Mouse (Mus musculus) embryo, embryonic 9.5 days (tissue): ENCODE data around the gene Slc43a3.
A peak's percentile ranks its signal among the peaks of the same experiment; 100 is the strongest.

Source experiments
- DNase-seq: peaks from one replicate; pipeline ENCODE4 v3.0.0-alpha.2; 2017; ENCODE audit errors: extremely low spot score

Slc43a3 gene

DNA sequence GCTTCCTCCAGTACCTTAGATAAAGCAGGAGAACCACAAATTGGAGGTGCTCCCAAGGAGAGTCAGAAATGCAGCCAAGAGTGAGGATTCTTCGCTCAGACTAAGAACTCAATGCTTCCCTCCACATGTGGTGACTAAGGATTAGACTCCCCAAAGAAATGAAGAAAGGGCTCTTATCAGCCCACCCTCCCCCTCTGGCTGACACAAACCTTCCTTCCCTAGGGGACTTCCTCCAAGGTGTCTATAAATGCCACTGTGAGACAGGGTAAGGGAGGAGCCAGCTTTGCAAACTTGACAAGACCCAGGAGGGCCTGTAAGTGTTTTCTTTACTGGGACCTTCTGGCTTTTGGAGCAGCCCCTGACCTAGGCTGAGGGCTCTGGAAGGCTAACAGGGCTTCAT, 43.8 kb downstream of the Slc43a3 start, which contains the start of gene Prg2:
Gene Prg2 (plus strand): TSS at position 274 of the 400 bp plus-strand sequence.
- no peak for DNase-seq

DNA sequence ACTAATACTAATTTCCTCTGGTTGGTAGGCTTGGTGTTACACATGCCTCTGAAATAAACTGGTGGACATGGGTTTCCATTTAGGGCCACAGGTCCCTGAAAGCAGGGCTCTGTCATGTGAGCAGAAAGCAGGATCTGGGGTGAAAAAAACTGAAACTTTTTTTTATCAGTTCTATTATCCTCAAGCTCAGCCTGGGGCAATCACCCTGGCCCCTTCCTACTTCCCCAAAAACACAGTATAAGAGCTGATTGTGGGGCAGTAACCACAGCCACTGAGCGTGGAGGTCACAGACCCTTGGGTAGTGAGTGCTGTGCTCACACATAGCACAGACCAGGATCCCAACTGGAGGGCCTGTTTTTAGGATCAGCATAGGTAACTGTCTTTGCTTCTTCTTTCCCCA, 51.6 kb downstream of the Slc43a3 start, which contains the start of gene Prg3:
Gene Prg3 (plus strand): TSS at position 286 of the 400 bp plus-strand sequence.
- DNase-seq, result no peak

DNA sequence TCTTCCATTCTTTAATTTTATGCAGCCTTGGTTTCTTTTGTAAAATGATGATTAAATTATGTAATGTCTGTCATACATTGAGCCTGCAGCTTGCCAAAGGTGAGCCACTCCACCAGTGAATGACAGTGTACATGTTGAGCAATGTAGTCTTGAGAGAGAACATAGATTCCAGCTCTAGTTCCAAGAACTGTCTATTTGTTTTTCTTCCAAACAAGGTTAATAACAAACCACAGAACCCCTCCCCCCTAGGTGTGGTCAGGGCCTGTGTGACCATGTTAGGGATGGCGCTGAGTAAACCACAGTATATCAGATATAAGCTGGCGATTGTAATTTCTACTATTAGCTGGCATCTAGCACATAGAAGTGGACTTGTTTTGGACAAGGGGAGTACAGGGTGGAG, 60.0 kb downstream of the Slc43a3 start:
- DNase-seq, result no peak

DNA sequence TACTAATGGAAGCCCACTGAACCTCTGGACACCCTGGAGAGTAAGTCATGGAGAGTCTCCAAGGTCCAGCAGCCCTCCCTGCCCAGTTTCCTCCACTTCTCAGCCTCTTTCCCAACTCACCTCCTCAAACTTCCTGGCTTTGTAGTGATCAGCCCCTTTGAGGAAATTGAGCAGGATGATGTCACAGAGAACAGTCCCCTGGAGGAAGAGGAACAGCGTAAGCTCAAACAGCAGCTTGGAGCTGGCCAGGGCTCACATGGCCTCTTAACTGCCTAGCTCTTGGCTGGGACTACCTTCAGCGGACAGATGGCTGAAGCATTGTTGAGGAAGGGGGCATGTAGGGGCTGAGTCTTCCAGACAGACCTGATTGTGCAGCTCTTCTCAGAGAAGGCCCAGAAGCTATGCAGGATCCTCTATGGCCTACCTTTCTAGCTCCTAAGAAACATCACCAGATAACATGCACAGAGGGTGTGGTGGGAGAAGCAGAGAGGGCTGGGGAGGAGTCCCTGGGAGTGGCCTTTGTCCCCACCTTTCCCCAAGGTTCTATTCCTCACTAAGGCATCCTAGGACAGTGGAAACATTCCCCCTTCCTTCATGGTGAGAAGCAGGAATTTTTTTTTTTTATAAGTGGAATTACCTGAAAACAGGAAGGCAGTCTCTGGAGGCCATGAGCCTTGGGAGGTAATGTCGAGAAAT, 63.3 kb downstream of the Slc43a3 start:
- no peak for DNase-seq

DNA sequence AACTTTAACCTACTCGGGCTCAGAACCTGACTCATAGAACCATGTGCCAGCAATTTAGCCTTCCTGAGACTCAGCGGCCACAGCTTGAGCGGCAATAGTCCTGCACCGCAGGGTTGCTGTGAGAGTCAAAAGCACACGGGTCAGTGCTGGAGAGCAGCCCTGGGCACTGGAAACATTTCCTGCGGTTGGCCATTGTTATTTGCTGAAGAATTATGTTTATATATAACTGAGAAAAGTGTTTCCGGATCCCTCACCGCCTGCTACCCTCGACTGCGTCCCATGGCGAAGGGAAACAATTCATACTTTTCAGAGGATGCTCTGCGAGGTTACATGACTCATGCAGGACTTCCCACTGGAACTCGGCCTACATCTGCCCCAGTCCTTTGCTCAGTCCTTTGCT, 65.1 kb downstream of the Slc43a3 start:
- no peak for DNase-seq

DNA sequence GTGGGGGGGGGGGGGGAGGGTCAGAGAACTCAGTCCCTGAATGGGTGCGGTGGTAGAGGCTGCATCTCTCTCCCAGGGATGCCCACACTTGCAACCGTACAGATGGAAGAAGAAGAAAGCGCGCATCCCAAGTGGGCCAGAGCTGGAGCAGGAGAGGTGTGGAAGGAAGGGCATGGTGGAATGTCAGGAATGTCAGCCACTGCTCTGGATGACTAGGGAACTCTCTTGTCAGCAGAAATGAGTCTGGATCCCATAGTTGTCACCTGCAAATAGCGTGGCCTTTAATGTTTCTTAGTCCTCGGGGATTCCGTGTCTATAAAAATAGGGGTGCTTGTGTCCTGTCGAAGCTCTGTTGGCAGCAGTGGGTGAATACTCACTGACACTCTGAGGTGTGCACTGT, 66.2 kb downstream of the Slc43a3 start:
- no peak for DNase-seq

DNA sequence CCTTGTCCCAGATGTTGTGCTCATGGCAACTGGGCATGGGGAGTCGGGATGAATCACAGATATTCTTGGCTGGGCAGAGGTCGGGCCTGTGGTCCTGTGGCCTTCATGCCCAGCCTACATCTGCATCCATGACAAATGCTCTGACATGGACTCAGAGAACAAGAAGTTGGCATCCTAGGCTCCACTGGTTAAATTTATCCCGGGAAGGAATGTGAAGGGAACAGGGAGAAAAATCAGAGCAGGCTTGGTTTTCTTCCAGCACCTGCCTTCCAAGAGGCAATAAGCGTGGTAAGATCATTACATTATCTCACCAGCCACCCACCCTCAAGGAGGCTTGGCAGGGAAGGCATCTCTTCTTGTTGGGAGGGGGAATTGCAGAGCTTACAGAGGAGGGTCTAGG, 68.0 kb downstream of the Slc43a3 start:
- DNase-seq, result no peak

DNA sequence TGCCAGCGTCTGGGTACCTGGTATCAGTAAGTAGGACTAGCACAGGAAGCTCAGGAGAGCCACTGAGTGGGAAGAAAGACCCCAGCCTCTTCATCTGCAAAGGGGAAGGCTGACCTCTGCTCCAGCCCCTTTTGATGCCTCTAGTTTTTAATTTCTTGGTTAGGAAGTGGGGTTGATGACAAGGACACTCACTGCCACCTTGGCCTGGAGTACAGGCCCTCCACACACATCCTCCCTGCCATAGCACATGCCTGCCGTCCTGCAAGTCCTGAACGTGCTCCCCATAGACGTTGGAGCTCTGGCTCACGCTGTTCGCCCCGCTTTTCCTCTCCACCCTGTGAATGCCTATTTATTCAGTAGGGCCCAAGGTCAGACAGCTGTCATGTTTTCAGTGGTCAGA, 70.2 kb downstream of the Slc43a3 start:
- DNase-seq, result no peak

DNA sequence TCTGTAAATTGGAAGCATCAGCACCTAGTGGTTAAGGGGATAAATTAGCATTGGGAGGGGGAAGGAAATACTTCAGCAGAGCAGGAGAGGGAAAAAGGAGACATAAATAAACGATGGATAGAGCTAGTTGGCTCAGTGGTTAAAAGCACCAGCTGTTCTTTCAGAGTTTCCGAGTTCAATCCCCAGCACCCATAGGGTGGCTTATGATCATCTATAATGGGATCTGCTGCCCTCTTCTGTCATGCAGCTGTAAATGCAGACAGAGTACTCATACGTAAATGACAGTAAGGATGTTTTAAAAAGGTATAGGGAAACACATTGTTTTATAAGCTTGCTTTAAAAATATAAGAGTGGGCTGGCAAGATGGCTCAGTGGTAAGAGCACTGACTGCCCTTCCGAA, 71.3 kb downstream of the Slc43a3 start:
- DNase-seq, result peak; percentile 17
